Mouse (Mus musculus) megakaryocyte, embryonic 14.5 days (primary cell): ENCODE data around the gene Gm44511. TPM values are rescaled to one million over a fixed set of nuclear protein-coding genes. Genes with fewer than 3 reads are reported as not detected.
"Not testable (repeated sequence)": the region's sequence is repeated elsewhere in the genome, so short reads cannot be mapped to it uniquely, and the experiment has no call there.

ENCODE experiments used
- H3K27me3 ChIP-seq: replicated peaks from 2 replicates; pipeline ENCODE3; 2012; ENCODE audit warnings: inconsistent platforms
- H3K36me3 ChIP-seq: replicated peaks from 2 replicates; pipeline ENCODE3; 2012; ENCODE audit warnings: low read length, inconsistent platforms, mixed read lengths
- H3K4me1 ChIP-seq: 2 replicates; pipeline ENCODE4 v1.6.1; 2012; ENCODE audit warnings: inconsistent platforms
- H3K4me3 ChIP-seq: replicated peaks from 2 replicates; pipeline ENCODE3; 2012; ENCODE audit warnings: moderate library complexity, mild to moderate bottlenecking, inconsistent platforms
- H3K9me3 ChIP-seq: 2 replicates; pipeline ENCODE4 v1.6.1; 2012; ENCODE audit warnings: inconsistent platforms
- FLI1 ChIP-seq: IDR thresholded peaks from 2 replicates; pipeline ENCODE4 v1.6.1; 2012; ENCODE audit warnings: low read length, inconsistent platforms, mixed read lengths
- GATA1 ChIP-seq: IDR thresholded peaks from 3 replicates; pipeline ENCODE4 v1.6.1; 2012; ENCODE audit warnings: mixed read lengths, low read length, inconsistent platforms, borderline replicate concordance
- polyA plus RNA-seq: library from polyadenylated mRNA; stranded (reverse); fragments of >175 nt; gene quantifications from 2 replicates; pipeline ENCODE4 v1.2.3, GENCODE M21; 2012; ENCODE audit warnings: low replicate concordance; ENCODE audit not compliant: insufficient read depth

Gm44511 gene
- polyA plus RNA-seq, 1 experiment, result not detected

DNA sequence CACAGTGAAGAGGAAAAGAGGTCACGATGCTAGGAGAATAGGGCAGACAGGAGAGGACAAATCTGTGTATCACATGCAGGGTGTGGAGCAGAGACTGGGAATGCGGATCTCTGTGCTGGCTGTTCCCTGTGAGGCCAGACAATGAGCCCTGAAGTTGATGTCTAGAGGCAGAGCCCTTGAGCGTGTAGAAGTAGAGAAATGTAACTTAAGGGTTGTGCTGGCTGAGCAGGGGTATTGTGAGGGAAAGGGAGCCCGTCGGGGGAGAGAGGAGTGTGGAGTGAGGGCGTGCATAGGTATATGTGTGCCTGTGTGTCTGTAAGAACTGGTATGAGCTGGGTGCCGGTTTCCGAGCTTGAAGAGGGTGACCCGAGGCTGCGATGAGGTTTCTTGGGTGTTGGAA, 23.6 kb downstream of the Gm44511 start:
- H3K4me1 ChIP-seq, result peaks cover 45% of the 10 kb centered on the region
- peak overlapping the region; percentile 93 for H3K4me3 ChIP-seq
- no peaks in the 10 kb centered on the region for H3K9me3 ChIP-seq
- no peak for TF ChIP-seq GATA1
- TF ChIP-seq FLI1, result no peak
- H3K27me3 ChIP-seq, result no peaks in the 10 kb centered on the region
- H3K36me3 ChIP-seq, result no peaks in the 10 kb centered on the region

- H3K9me3 ChIP-seq, H3K4me3 ChIP-seq, H3K27me3 ChIP-seq, H3K36me3 ChIP-seq: not testable (repeated sequence)
- peaks cover 61% of the 10 kb centered on the region for H3K4me1 ChIP-seq
Measured at GRCm38 (mm10) chr6:128800696-128801095, 25.4 kb downstream of the Gm44511 start.

GRCm38 (mm10) chr6:128799896-128800270, 26.2 kb downstream of the Gm44511 start:
- TF ChIP-seq GATA1, result no peak
- TF ChIP-seq FLI1, result no peak
- Histone ChIP-seq H3K27me3 (no peaks in the 10 kb centered on the region), H3K4me1 (peaks cover 59% of the 10 kb centered on the region), H3K4me3 (peak overlapping the region; percentile 89), H3K36me3 (no peaks in the 10 kb centered on the region), H3K9me3 (no peaks in the 10 kb centered on the region)

DNA sequence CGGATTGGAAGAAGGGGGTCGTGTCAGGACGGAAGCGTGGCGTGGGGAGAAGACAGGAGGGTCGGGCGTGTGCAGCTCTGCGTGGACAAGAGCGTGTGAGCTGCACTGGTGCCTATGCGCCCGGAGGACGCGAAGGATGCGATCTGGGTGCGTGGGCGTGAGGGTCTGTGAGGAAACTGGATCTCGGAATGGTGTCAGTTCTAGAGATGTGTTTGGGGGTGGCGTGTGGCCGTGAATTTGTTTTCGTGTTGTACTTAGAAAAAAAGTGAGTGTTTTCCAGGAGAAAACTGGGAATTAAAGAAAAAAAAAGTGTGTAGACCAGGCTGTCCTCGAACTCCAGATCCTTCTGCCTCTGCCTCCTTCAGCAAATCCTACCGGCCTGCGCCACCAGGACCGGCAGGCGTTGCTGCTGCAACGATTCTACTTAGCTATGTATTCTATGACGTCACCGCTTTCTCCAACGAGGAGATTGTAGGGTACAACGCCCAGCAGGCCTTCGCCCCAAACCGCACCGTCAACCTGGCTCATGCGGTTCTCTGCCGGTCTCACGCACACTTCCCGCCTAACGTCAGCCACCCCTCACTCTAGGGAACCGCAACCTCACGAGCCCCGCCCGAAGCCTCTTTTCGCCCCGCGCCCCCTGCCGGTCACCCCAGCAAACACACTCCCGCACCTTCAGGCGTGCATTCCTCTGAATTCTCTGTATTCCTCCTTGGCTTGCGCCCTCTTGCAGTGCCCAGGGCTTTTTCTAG, 26.8 kb downstream of the Gm44511 start:
- not testable (repeated sequence) for H3K36me3 ChIP-seq, H3K9me3 ChIP-seq, H3K27me3 ChIP-seq
- H3K4me1 ChIP-seq, result peaks cover 55% of the 10 kb centered on the region
- H3K4me3 ChIP-seq, result peak overlapping the region; percentile 93

- H3K36me3 ChIP-seq, H3K27me3 ChIP-seq, H3K9me3 ChIP-seq: not testable (repeated sequence)
- H3K4me3 ChIP-seq, result peak overlapping the region; percentile 90
- peaks cover 51% of the 10 kb centered on the region for H3K4me1 ChIP-seq
Measured at GRCm38 (mm10) chr6:128798772-128799143, 27.4 kb downstream of the Gm44511 start.

DNA sequence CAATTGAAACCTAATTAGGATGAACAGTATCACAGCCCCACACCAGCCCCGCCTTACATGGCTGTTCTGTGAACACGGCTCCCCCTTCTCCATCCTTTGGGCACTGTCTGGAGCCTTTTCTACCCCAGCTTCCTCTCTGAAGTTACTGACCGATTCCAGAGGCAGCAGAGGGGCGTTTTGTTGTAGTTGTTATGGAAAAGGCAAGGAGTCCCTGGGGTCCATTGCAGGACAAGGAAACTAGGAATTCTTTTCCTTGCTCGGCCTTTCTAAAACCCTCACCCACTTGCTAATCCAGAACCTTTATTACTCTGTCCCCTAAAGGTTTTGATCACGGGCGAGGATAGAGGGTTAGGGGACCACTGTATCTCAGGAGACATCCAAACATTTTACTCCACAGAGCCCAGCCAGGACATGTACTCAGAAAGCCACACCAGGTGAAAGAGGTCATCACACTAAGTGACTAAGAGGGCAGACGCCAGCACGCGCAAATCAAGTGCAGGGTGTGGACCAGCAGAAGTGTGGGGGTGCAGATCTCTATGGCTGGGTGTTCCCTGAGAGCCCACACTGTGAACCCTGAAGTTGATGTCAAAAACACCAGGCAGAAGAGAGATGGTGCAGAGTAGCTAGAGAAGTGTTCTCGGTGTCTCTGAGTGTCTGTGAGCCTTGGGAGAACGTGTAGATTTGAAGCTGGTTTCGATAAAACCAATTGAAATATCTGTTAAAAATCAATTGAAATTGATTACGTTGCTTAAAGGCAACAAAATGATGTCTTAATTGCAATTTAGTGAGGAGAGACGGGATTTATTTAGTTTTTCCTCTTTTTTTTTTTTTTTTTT, 28.0 kb downstream of the Gm44511 start:
- no peaks in the 10 kb centered on the region for H3K27me3 ChIP-seq
- no peaks in the 10 kb centered on the region for H3K9me3 ChIP-seq
- TF ChIP-seq GATA1, result no peak
- TF ChIP-seq FLI1, result no peak
- peak overlapping the region; percentile 83 for H3K4me3 ChIP-seq
- H3K36me3 ChIP-seq, result no peaks in the 10 kb centered on the region
- H3K4me1 ChIP-seq, result peaks cover 52% of the 10 kb centered on the region

GRCm38 (mm10) chr6:128797185-128797905, 28.8 kb downstream of the Gm44511 start:
- no peaks in the 10 kb centered on the region for H3K9me3 ChIP-seq
- no peaks in the 10 kb centered on the region for H3K36me3 ChIP-seq
- no peak overlapping the region for H3K4me3 ChIP-seq
- H3K4me1 ChIP-seq, result peaks cover 53% of the 10 kb centered on the region
- TF ChIP-seq FLI1 (no peak), GATA1 (no peak)
- H3K27me3 ChIP-seq, result no peaks in the 10 kb centered on the region

DNA sequence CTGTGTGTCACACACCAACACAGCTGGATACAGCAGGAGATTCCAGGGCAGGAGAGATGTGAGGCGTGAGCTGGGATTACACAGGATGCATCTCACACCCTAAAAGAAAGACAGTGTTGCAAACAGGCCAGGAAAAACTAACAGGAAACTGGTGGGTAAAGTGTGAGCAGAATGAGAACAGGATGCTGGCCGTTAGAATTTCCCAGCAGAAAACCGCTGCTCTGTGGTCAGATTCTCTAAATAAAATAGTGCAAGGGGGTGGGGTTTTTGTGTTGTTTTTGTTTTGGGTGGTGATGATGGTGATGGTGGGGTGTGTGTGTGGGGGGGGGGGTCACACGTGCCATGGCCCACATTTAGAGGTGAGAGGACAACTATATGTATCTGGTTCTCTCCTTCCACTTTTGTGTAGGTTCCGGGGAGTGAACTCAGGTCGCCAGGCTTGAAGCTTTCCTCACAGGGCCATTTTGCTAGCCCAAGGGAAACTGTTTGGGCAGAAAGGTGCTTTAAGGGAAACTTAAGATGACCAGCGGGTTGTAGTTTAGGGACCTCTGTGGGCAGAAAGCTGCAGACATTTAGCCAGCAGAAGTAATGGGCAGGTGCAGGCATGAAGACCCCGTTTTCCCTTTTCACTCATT, 29.7 kb downstream of the Gm44511 start:
- Histone ChIP-seq H3K36me3 (no peaks in the 10 kb centered on the region), H3K4me3 (peak overlapping the region; percentile 74), H3K9me3 (no peaks in the 10 kb centered on the region), H3K4me1 (peaks cover 46% of the 10 kb centered on the region), H3K27me3 (no peaks in the 10 kb centered on the region)
- TF ChIP-seq FLI1, result no peak
- no peak for TF ChIP-seq GATA1

GRCm38 (mm10) chr6:128793734-128794133, 32.4 kb downstream of the Gm44511 start:
- Histone ChIP-seq H3K36me3 (no peaks in the 10 kb centered on the region), H3K27me3 (no peaks in the 10 kb centered on the region), H3K4me3 (no peak overlapping the region), H3K4me1 (peaks cover 53% of the 10 kb centered on the region), H3K9me3 (no peaks in the 10 kb centered on the region)
- TF ChIP-seq FLI1 (no peak), GATA1 (no peak)

GRCm38 (mm10) chr6:128790491-128790994, 35.6 kb downstream of the Gm44511 start:
- not testable (repeated sequence) for H3K27me3 ChIP-seq, H3K9me3 ChIP-seq, H3K36me3 ChIP-seq, H3K4me3 ChIP-seq
- H3K4me1 ChIP-seq, result peaks cover 38% of the 10 kb centered on the region
